Mouse (Mus musculus) ES-E14 (cell line): ENCODE measurements around the gene Cops4. TPM values are rescaled to one million over a fixed set of nuclear protein-coding genes. Genes with fewer than 3 reads are reported as not detected.

Source experiments
- DNase-seq: peaks from one replicate; pipeline ENCODE4 v3.0.0-alpha.2; 2013; ENCODE audit warnings: low read depth, low spot score
- H3K27ac ChIP-seq: 2 replicates; pipeline ENCODE4 v1.5.1; 2012; ENCODE audit warnings: low read depth, mild to moderate bottlenecking, low read length, moderate library complexity, mixed read lengths; ENCODE audit not compliant: poor library complexity, insufficient read depth, severe bottlenecking
- H3K36me3 ChIP-seq: 2 replicates; pipeline ENCODE4 v1.6.1; 2012; ENCODE audit warnings: mild to moderate bottlenecking, low read length, moderate library complexity, mixed read lengths; ENCODE audit not compliant: control insufficient read depth, poor library complexity, insufficient read depth, severe bottlenecking
- H3K4me1 ChIP-seq, 2 experiments: fragments of 150-350 bp in 1 of 2; sonication (generic) in 1 of 2; 2 replicates each; pipeline ENCODE4 v1.6.1; 2012; ENCODE audit warnings: low read length in 2 of 2, mild to moderate bottlenecking in 1 of 2, mixed read lengths in 1 of 2; ENCODE audit not compliant: control insufficient read depth in 2 of 2, insufficient read depth in 2 of 2, poor library complexity in 1 of 2
- H3K4me3 ChIP-seq, 2 experiments: fragments of 150-350 bp in 1 of 2; sonication (generic) in 1 of 2; 2 replicates each; pipeline ENCODE4 v1.5.1; 2012; ENCODE audit warnings: low read length in 2 of 2, low read depth in 1 of 2, mild to moderate bottlenecking in 1 of 2, mixed read lengths in 1 of 2; ENCODE audit not compliant: insufficient read depth in 1 of 2, poor library complexity in 1 of 2, severe bottlenecking in 1 of 2
- H3K9ac ChIP-seq: 2 replicates; pipeline ENCODE4 v1.6.1; 2012; ENCODE audit warnings: low read depth, mild to moderate bottlenecking, low read length, mixed read lengths; ENCODE audit not compliant: poor library complexity, insufficient read depth, severe bottlenecking
- H3K9me3 ChIP-seq: fragments of 150-350 bp; sonication (generic); 2 replicates; pipeline ENCODE4 v1.6.1; 2012; ENCODE audit warnings: low read depth, mild to moderate bottlenecking, low read length; ENCODE audit not compliant: control insufficient read depth, insufficient read depth
- CHD2 ChIP-seq: IDR thresholded peaks from 2 replicates; pipeline ENCODE4 v1.6.1; 2014; ENCODE audit warnings: mild to moderate bottlenecking, low read depth, low read length, inconsistent platforms
- HCFC1 ChIP-seq: IDR thresholded peaks from 2 replicates; pipeline ENCODE4 v1.6.1; 2012; ENCODE audit warnings: low read length, inconsistent platforms, borderline replicate concordance; ENCODE audit not compliant: insufficient read depth
- MAFK ChIP-seq: IDR thresholded peaks from 2 replicates; pipeline ENCODE4 v1.6.1; 2014; ENCODE audit warnings: mild to moderate bottlenecking, low read depth, low read length, inconsistent platforms; ENCODE audit not compliant: insufficient read depth
- ZC3H11A ChIP-seq: IDR thresholded peaks from 2 replicates; pipeline ENCODE4 v1.6.1; 2012; ENCODE audit warnings: low read depth, mild to moderate bottlenecking, inconsistent platforms, low read length, borderline replicate concordance
- ZNF384 ChIP-seq: IDR thresholded peaks from 2 replicates; pipeline ENCODE4 v1.6.1; 2012; ENCODE audit warnings: low read depth, low read length, inconsistent platforms
- in situ Hi-C, 2 experiments: fragments of 600-800 bp; cut with MboI; formaldehyde crosslinking; loops; one replicate each; pipeline ENCODE4 v1.15.1; 2025; ENCODE audit warnings: low sequenced_read_pairs in 2 of 2, inconsistent platforms in 1 of 2; ENCODE audit not compliant: unreplicated experiment in 2 of 2
- total RNA-seq: library from RNA; depleted of rRNA; stranded (reverse); fragments of 300-350 nt; gene quantifications from 2 replicates; pipeline ENCODE4 v1.2.3, GENCODE M21; 2012

The Cops4 gene
- total RNA-seq, 1 experiment: 101 TPM

- no peak for DNase-seq
- Histone ChIP-seq H3K9ac (no peak overlapping the region; the same call in 1 of the 2 replicates), H3K9me3 (no peaks in the 10 kb centered on the region; the same call in 1 of the 2 replicates), H3K36me3 (no peaks in the 10 kb centered on the region), H3K4me3 (no peak overlapping the region), H3K4me1 (peaks cover 0 to 4% of the 10 kb centered on the region in 2 experiments; a peak in 1 of 4 replicates), H3K27ac (no peak overlapping the region)
- TF ChIP-seq ZNF384 (no peak), CHD2 (no peak), HCFC1 (no peak), MAFK (no peak), ZC3H11A (no peak)
- in situ Hi-C loops: no loop called here
Measured at GRCm38 (mm10) chr5:100501267-100501666, 16.8 kb upstream of the Cops4 start.

- H3K4me3 ChIP-seq: no peak overlapping the region
- H3K9me3 ChIP-seq: no peaks in the 10 kb centered on the region
- in situ Hi-C loops: no loop called here
Measured at GRCm38 (mm10) chr5:100509247-100509646, 8.9 kb upstream of the Cops4 start.

GRCm38 (mm10) chr5:100512576-100512975 lies 5.5 kb upstream of the Cops4 start:
- Histone ChIP-seq H3K9me3 (no peaks in the 10 kb centered on the region), H3K4me1 (0 out of 4 replicates have a peak, but pooled peaks cover 0 to under 1% of the 10 kb centered on the region in 2 experiments), H3K36me3 (no peaks in the 10 kb centered on the region), H3K9ac (no peak overlapping the region), H3K4me3 (no peak overlapping the region), H3K27ac (no peak overlapping the region)
- DNase-seq: no peak
- TF ChIP-seq CHD2 (no peak), ZC3H11A (no peak), HCFC1 (no peak), MAFK (no peak), ZNF384 (no peak)
- in situ Hi-C loops: no loop called here

More at GRCm38 (mm10) chr5:100509247-100509646, 8.9 kb upstream of the Cops4 start:
- H3K27ac ChIP-seq: no peak overlapping the region
- no peak overlapping the region for H3K9ac ChIP-seq
- no peaks in the 10 kb centered on the region for H3K4me1 ChIP-seq
- no peaks in the 10 kb centered on the region for H3K36me3 ChIP-seq
- TF ChIP-seq CHD2 (no peak), MAFK (no peak), ZC3H11A (no peak), ZNF384 (no peak), HCFC1 (no peak)
- no peak for DNase-seq

- Histone ChIP-seq H3K36me3 (peaks cover 9% of the 10 kb centered on the region), H3K4me3 (peak overlapping the region; percentile 93 to 96), H3K4me1 (0 out of 4 replicates have a peak, but pooled peaks cover 0 to 2% of the 10 kb centered on the region in 2 experiments), H3K27ac (no peak overlapping the region), H3K9me3 (peaks cover 2% of the 10 kb centered on the region; the same call in 1 of the 2 replicates), H3K9ac (peak overlapping the region; percentile 85)
- no peak for DNase-seq
- in situ Hi-C loops: no loop called here
- no peak for TF ChIP-seq HCFC1
- TF ChIP-seq MAFK: no peak
- TF ChIP-seq ZC3H11A: no peak
- no peak for TF ChIP-seq CHD2
- TF ChIP-seq ZNF384: no peak
Measured at GRCm38 (mm10) chr5:100519027-100519411, 910 bp downstream of the Cops4 start.

- in situ Hi-C loops: no loop called here
Measured at GRCm38 (mm10) chr5:100520223-100520622, 2.1 kb downstream of the Cops4 start.

More at GRCm38 (mm10) chr5:100520223-100520622, 2.1 kb downstream of the Cops4 start:
- TF ChIP-seq HCFC1 (no peak), ZC3H11A (no peak), ZNF384 (no peak), MAFK (no peak), CHD2 (no peak)
- H3K4me3 ChIP-seq: no peak overlapping the region
- H3K9me3 ChIP-seq: peaks cover 4% of the 10 kb centered on the region
- H3K36me3 ChIP-seq: peaks cover 18% of the 10 kb centered on the region
- 0 out of 4 replicates have a peak, but pooled peaks cover 0 to 2% of the 10 kb centered on the region in 2 experiments for H3K4me1 ChIP-seq
- no peak overlapping the region for H3K27ac ChIP-seq
- no peak for DNase-seq
- no peak overlapping the region for H3K9ac ChIP-seq
